Mouse (Mus musculus) embryonic fibroblast, embryonic 13.5 days (primary cell): Measurements from ENCODE around the gene Bicra.

ENCODE experiments used
- CTCF ChIP-seq: IDR thresholded peaks from 2 replicates; pipeline ENCODE4 v1.5.1; 2011; ENCODE audit warnings: mild to moderate bottlenecking, control low read depth, low read length, moderate library complexity, borderline replicate concordance; ENCODE audit not compliant: insufficient read depth
- POLR2A ChIP-seq: IDR thresholded peaks from 2 replicates; pipeline ENCODE4 v1.6.1; 2011; ENCODE audit warnings: low read depth, mild to moderate bottlenecking, control low read depth, low read length, moderate library complexity

GRCm38 (mm10) chr7:16083361-16083760 lies 35.6 kb upstream of the Bicra start:
- TF ChIP-seq CTCF (no peak), POLR2A (no peak)
